ENCODE assay signal across 10 mouse cellular contexts in the genomic region with DNA sequence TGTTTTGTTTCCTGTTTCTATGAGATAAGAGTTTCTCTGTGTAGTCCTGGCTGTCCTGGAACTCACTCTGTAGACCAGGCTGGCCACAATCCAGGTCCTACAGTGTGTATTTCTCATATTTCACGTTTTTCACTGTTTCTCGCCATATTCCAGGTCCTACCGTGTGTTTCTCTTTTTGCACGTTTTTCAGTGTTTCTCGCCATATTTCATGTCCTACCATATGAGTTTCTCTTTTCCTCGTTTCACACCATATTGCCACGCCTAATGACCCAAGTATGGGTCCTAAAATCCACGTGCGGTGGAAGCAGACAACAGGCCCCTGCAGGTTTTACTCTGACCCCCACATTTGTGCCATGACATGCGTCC. TPM values are rescaled to one million over a fixed set of nuclear protein-coding genes. Genes with fewer than 3 reads are reported as not detected.
DNase-seq lines count a peak whose midpoint lies in the region; ATAC-seq and TF ChIP-seq lines count a peak whose summit lies in the region.
"Had no signal": no experiment of that assay in that cellular context is flagged by ENCODE, and none has a peak within 500 bp of the region (broad histone marks: within the 10 kb centered on the region; RNA-seq: fewer than 3 reads in every experiment).

No protein-coding gene starts in this region.

- 60% methylated on average over 10 of the region's 10 CpGs for WGBS in embryonic facial prominence, embryonic 14.5 days
- 69% methylated on average over 10 of the region's 10 CpGs for WGBS in embryonic facial prominence, embryonic 10.5 days
- 64% methylated on average over 10 of the region's 10 CpGs for WGBS in lung, embryonic 14.5 days
- 55% methylated on average over 10 of the region's 10 CpGs for WGBS in intestine, embryonic 15.5 days
- WGBS in stomach, embryonic 15.5 days: 56% methylated on average over 10 of the region's 10 CpGs

- peaks cover 6% of the 10 kb centered on the region for H3K4me1 ChIP-seq in embryonic facial prominence, embryonic 14.5 days (ENCODE audit: control insufficient read depth, insufficient read depth, low read length)
- H3K4me1 ChIP-seq in embryonic facial prominence, embryonic 10.5 days: peaks cover 5% of the 10 kb centered on the region
- H3K4me1 ChIP-seq in lung, embryonic 14.5 days (ENCODE audit: insufficient read depth): peaks cover 5% of the 10 kb centered on the region; the same call in 1 of the 2 replicates
- peaks cover 12% of the 10 kb centered on the region for H3K4me1 ChIP-seq in intestine, embryonic 15.5 days (replicated peaks)
- 0 out of 2 replicates have a peak, but pooled peaks cover 6% of the 10 kb centered on the region for H3K4me1 ChIP-seq in stomach, embryonic 15.5 days

- peak; percentile 8 for DNase-seq in embryonic facial prominence, embryonic 14.5 days (ENCODE audit: low spot score)
- no peak for DNase-seq in embryonic facial prominence, embryonic 10.5 days (ENCODE audit: low spot score)
- DNase-seq in lung, embryonic 14.5 days: peak; percentile 22
- DNase-seq in lung, postnatal 10 days: no peak
- no peak for DNase-seq in B cell, adult 2 months
- DNase-seq in neural tube, embryonic 10.5 days (ENCODE audit: extremely low spot score, low spot score): no peak
- DNase-seq: cerebellum, adult 8-10 months; layer of hippocampus, adult 9-11 months had no signal

- H3K9ac ChIP-seq in embryonic facial prominence, embryonic 14.5 days (ENCODE audit: low read depth, low read length): no peak overlapping the region
- H3K9ac ChIP-seq in lung, embryonic 14.5 days: no peak overlapping the region
- H3K9ac ChIP-seq in intestine, embryonic 15.5 days: 0 out of 2 replicates have a peak overlapping the region, but pooled peaks have one; percentile 13
- no peak overlapping the region for H3K9ac ChIP-seq in stomach, embryonic 15.5 days

- no peak overlapping the region for H3K27ac ChIP-seq in embryonic facial prominence, embryonic 14.5 days (replicated peaks; ENCODE audit: low read depth, low read length)
- H3K27ac ChIP-seq in embryonic facial prominence, embryonic 10.5 days (replicated peaks): no peak overlapping the region
- no peak overlapping the region for H3K27ac ChIP-seq in lung, embryonic 14.5 days (ENCODE audit: low read depth)
- peak overlapping the region; percentile 58; the same call in 1 of the 2 replicates for H3K27ac ChIP-seq in intestine, embryonic 15.5 days
- H3K27ac ChIP-seq in stomach, embryonic 15.5 days: no peak overlapping the region

- H3K9me3 ChIP-seq in embryonic facial prominence, embryonic 14.5 days (ENCODE audit: control insufficient read depth, low read length): no peaks in the 10 kb centered on the region
- no peaks in the 10 kb centered on the region for H3K9me3 ChIP-seq in embryonic facial prominence, embryonic 10.5 days
- H3K9me3 ChIP-seq in lung, embryonic 14.5 days (ENCODE audit: low read depth, low read length): peaks cover 4% of the 10 kb centered on the region; the same call in 1 of the 2 replicates
- no peaks in the 10 kb centered on the region for H3K9me3 ChIP-seq in intestine, embryonic 15.5 days
- no peaks in the 10 kb centered on the region for H3K9me3 ChIP-seq in stomach, embryonic 15.5 days

- TF ChIP-seq CTCF in lung, embryonic 14.5 days (IDR thresholded peaks at IDR 0.05; ENCODE audit: low read depth): no peak

- H3K27me3 ChIP-seq in embryonic facial prominence, embryonic 14.5 days (replicated peaks; ENCODE audit: control insufficient read depth, insufficient read depth, low read length): no peaks in the 10 kb centered on the region
- no peaks in the 10 kb centered on the region for H3K27me3 ChIP-seq in embryonic facial prominence, embryonic 10.5 days (replicated peaks; ENCODE audit: low read depth, poor library complexity, severe bottlenecking)
- H3K27me3 ChIP-seq in lung, embryonic 14.5 days (ENCODE audit: insufficient read depth, low read length): no peaks in the 10 kb centered on the region
- no peaks in the 10 kb centered on the region for H3K27me3 ChIP-seq in intestine, embryonic 15.5 days (replicated peaks)
- H3K27me3 ChIP-seq in stomach, embryonic 15.5 days (replicated peaks): no peaks in the 10 kb centered on the region

- no peaks in the 10 kb centered on the region for H3K36me3 ChIP-seq in embryonic facial prominence, embryonic 14.5 days (ENCODE audit: control insufficient read depth, insufficient read depth, low read length)
- no peaks in the 10 kb centered on the region for H3K36me3 ChIP-seq in embryonic facial prominence, embryonic 10.5 days (replicated peaks)
- no peaks in the 10 kb centered on the region for H3K36me3 ChIP-seq in lung, embryonic 14.5 days (ENCODE audit: insufficient read depth)
- H3K36me3 ChIP-seq in intestine, embryonic 15.5 days: no peaks in the 10 kb centered on the region
- no peaks in the 10 kb centered on the region for H3K36me3 ChIP-seq in stomach, embryonic 15.5 days

- H3K4me2 ChIP-seq in embryonic facial prominence, embryonic 14.5 days (ENCODE audit: low read depth, low read length): no peak overlapping the region
- no peak overlapping the region for H3K4me2 ChIP-seq in lung, embryonic 14.5 days
- 0 out of 2 replicates have a peak overlapping the region, but pooled peaks have one; percentile 6 for H3K4me2 ChIP-seq in intestine, embryonic 15.5 days (replicated peaks)
- H3K4me2 ChIP-seq in stomach, embryonic 15.5 days: 0 out of 2 replicates have a peak overlapping the region, but pooled peaks have one; percentile 8

- no peak for ATAC-seq in embryonic facial prominence, embryonic 14.5 days (ENCODE audit: low read depth)
- ATAC-seq in lung, embryonic 14.5 days (ENCODE audit: insufficient read depth): no peak
- no peak; the same call in 1 of the 2 replicates for ATAC-seq in intestine, embryonic 15.5 days
- ATAC-seq in stomach, embryonic 15.5 days (ENCODE audit: insufficient read depth, low FRiP score, low read depth): peak; percentile 56; the same call in 1 of the 2 replicates

- H3K4me3 ChIP-seq in embryonic facial prominence, embryonic 14.5 days (ENCODE audit: low read depth, low read length): no peak overlapping the region
- no peak overlapping the region for H3K4me3 ChIP-seq in embryonic facial prominence, embryonic 10.5 days
- no peak overlapping the region for H3K4me3 ChIP-seq in lung, embryonic 14.5 days (ENCODE audit: low read depth, low read length)
- H3K4me3 ChIP-seq in intestine, embryonic 15.5 days (replicated peaks): no peak overlapping the region
- no peak overlapping the region for H3K4me3 ChIP-seq in stomach, embryonic 15.5 days (replicated peaks)

RNA-seq across cellular contexts. Expression of a gene that starts 0.7 kb away (rescaled TPM):
- 0.56 and 0.85 TPM in 2 replicates for polyA plus RNA-seq in embryonic facial prominence, embryonic 14.5 days (2014; fragmentation: Nextera tagmentation; extraction: Ambion mirVana)
- polyA plus RNA-seq in embryonic facial prominence, embryonic 10.5 days (2016; fragmentation: Nextera tagmentation; extraction: Ambion mirVana): 0.24 TPM in 1 of 2 replicates, not detected in the other
- polyA plus RNA-seq in lung, embryonic 14.5 days (2014; fragmentation: Nextera tagmentation; extraction: Ambion mirVana): 0.50 TPM in 2 replicates
- polyA plus RNA-seq in intestine, embryonic 15.5 days (2015; fragmentation: Nextera tagmentation; extraction: Ambion mirVana): 1.9 and 2.3 TPM in 2 replicates
- 0.90 and 1.2 TPM in 2 replicates for polyA plus RNA-seq in stomach, embryonic 15.5 days (2015; fragmentation: Nextera tagmentation; extraction: Ambion mirVana)

RNA-seq across cellular contexts. Expression of a gene that starts 19.6 kb away (rescaled TPM):
- polyA plus RNA-seq in embryonic facial prominence, embryonic 14.5 days (2014; fragmentation: Nextera tagmentation; extraction: Ambion mirVana): 46.8 and 63.2 TPM in 2 replicates
- polyA plus RNA-seq in embryonic facial prominence, embryonic 10.5 days (2016; fragmentation: Nextera tagmentation; extraction: Ambion mirVana): 45.4 and 47.7 TPM in 2 replicates
- polyA plus RNA-seq in lung, embryonic 14.5 days (2014; fragmentation: Nextera tagmentation; extraction: Ambion mirVana): 44.3 and 50.6 TPM in 2 replicates
- 51.3 and 62.7 TPM in 2 replicates for polyA plus RNA-seq in intestine, embryonic 15.5 days (2015; fragmentation: Nextera tagmentation; extraction: Ambion mirVana)
- polyA plus RNA-seq in stomach, embryonic 15.5 days (2015; fragmentation: Nextera tagmentation; extraction: Ambion mirVana): 52.4 and 57.4 TPM in 2 replicates

RNA-seq across cellular contexts. Expression of a gene that starts 25.6 kb away (rescaled TPM):
- 3.5 and 5.0 TPM in 2 replicates for polyA plus RNA-seq in embryonic facial prominence, embryonic 14.5 days (2014; fragmentation: Nextera tagmentation; extraction: Ambion mirVana)
- polyA plus RNA-seq in embryonic facial prominence, embryonic 10.5 days (2016; fragmentation: Nextera tagmentation; extraction: Ambion mirVana): 0.68 and 0.72 TPM in 2 replicates
- polyA plus RNA-seq in lung, embryonic 14.5 days (2014; fragmentation: Nextera tagmentation; extraction: Ambion mirVana): 2.8 and 4.5 TPM in 2 replicates
- polyA plus RNA-seq in intestine, embryonic 15.5 days (2015; fragmentation: Nextera tagmentation; extraction: Ambion mirVana): 5.5 and 8.0 TPM in 2 replicates
- 6.9 and 8.5 TPM in 2 replicates for polyA plus RNA-seq in stomach, embryonic 15.5 days (2015; fragmentation: Nextera tagmentation; extraction: Ambion mirVana)

RNA-seq across cellular contexts. Expression of a gene that starts 48.5 kb away (rescaled TPM):
- 0.10 TPM in 2 replicates for polyA plus RNA-seq in embryonic facial prominence, embryonic 14.5 days (2014; fragmentation: Nextera tagmentation; extraction: Ambion mirVana)
- polyA plus RNA-seq in embryonic facial prominence, embryonic 10.5 days (2016; fragmentation: Nextera tagmentation; extraction: Ambion mirVana): 0.06 TPM in 2 replicates
- 0.05 TPM in 1 of 2 replicates, not detected in the other for polyA plus RNA-seq in lung, embryonic 14.5 days (2014; fragmentation: Nextera tagmentation; extraction: Ambion mirVana)
- 18.0 and 18.6 TPM in 2 replicates for polyA plus RNA-seq in intestine, embryonic 15.5 days (2015; fragmentation: Nextera tagmentation; extraction: Ambion mirVana)
- 11.2 and 16.2 TPM in 2 replicates for polyA plus RNA-seq in stomach, embryonic 15.5 days (2015; fragmentation: Nextera tagmentation; extraction: Ambion mirVana)

Comparison
In these comparisons a context has a peak if more than half of its experiments do, and no peak if none do; other contexts are left out.
1. DNase-seq: peak in embryonic facial prominence, embryonic 14.5 days (single experiment) and lung, embryonic 14.5 days (single experiment); none in embryonic facial prominence, embryonic 10.5 days (single experiment), lung, postnatal 10 days (single experiment), B cell, adult 2 months (0 of 2) and neural tube, embryonic 10.5 days (single experiment).
2. H3K4me2 ChIP-seq: peak in intestine, embryonic 15.5 days (single experiment) and stomach, embryonic 15.5 days (single experiment); none in embryonic facial prominence, embryonic 14.5 days (single experiment) and lung, embryonic 14.5 days (single experiment).